Mouse (Mus musculus) hindbrain, embryonic 12.5 days (tissue): Measurements from ENCODE around the gene Gm11114. TPM values are rescaled to one million over a fixed set of nuclear protein-coding genes. Genes with fewer than 3 reads are reported as not detected.

Experiments
- ATAC-seq: fragments of 200-750 bp; cut with Nextera tagmentation; 2 replicates; pipeline ENCODE4 v1.8.0; 2017; ENCODE audit warnings: moderate TSS enrichment; ENCODE audit not compliant: low FRiP score
- H3K27ac ChIP-seq: fragments of 300-500 bp; sonication (generic); 2 replicates; pipeline ENCODE4 v1.5.1; 2016; ENCODE audit warnings: mild to moderate bottlenecking
- H3K27me3 ChIP-seq: fragments of 300-500 bp; sonication (generic); 2 replicates; pipeline ENCODE4 v1.6.1; 2016; ENCODE audit warnings: mild to moderate bottlenecking
- H3K36me3 ChIP-seq: fragments of 300-500 bp; sonication (generic); 2 replicates; pipeline ENCODE4 v1.6.1; 2016; ENCODE audit warnings: mild to moderate bottlenecking
- H3K4me1 ChIP-seq: fragments of 300-500 bp; sonication (generic); 2 replicates; pipeline ENCODE4 v1.6.1; 2016
- H3K4me2 ChIP-seq: fragments of 300-500 bp; sonication (generic); replicated peaks from 2 replicates; pipeline ENCODE4 v1.6.1; 2016; ENCODE audit warnings: mild to moderate bottlenecking
- H3K4me3 ChIP-seq: fragments of 300-500 bp; sonication (generic); 2 replicates; pipeline ENCODE4 v1.5.1; 2016; ENCODE audit warnings: mild to moderate bottlenecking
- H3K9ac ChIP-seq: fragments of 300-500 bp; sonication (generic); 2 replicates; pipeline ENCODE4 v1.6.1; 2016; ENCODE audit warnings: mild to moderate bottlenecking, moderate library complexity
- H3K9me3 ChIP-seq: fragments of 300-500 bp; sonication (generic); replicated peaks from 2 replicates; pipeline ENCODE4 v1.6.1; 2016; ENCODE audit warnings: mild to moderate bottlenecking
- WGBS: fragments of 180-500 bp; shearing (Covaris S2); methylation state at CpG from one replicate; pipeline ENCODE4 v1.1.7; 2016; 5-methylcytosine and 5-hydroxymethylcytosine counted together
- polyA plus RNA-seq: library from polyadenylated mRNA; unstranded; fragments of >200 nt; fragmentation: Nextera tagmentation; extraction: Ambion mirVana; gene quantifications from 2 replicates; pipeline ENCODE4 v1.2.1, GENCODE M21; 2016

Gene Gm11114
- not detected in 2 replicates for polyA plus RNA-seq

DNA sequence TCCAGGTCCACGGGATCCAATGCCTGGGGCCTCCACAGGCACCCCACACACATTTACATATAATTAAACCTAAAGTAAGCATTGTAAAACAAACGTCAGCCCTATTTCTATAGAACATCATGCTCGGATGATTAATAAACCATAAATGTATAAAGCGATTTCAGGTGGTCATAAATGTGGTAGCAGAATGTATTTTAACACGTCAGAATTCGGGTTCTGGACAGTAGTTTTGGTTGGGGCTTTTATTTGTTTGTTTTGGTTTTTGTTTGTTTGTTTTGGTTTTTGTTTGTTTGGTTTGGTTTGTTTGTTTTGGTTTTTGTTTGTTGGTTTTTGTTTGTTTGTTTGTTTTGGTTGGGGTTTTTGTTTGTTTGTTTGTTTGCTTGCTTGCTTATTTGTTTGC lies at the start of gene Gm11114:
Gene Gm11114, plus strand, starts transcription at position 301 of the 400 bp plus-strand sequence.
- no peak within 1 kb of the TSS for H3K9ac ChIP-seq
- 88% methylated on average over 6 of the region's 6 CpGs for WGBS
- no peak for ATAC-seq
- H3K9me3 ChIP-seq, result no peaks in the 10 kb centered on the region
- H3K27ac ChIP-seq, result no peak within 1 kb of the TSS
- no peak within 1 kb of the TSS for H3K4me3 ChIP-seq
- no peaks in the 10 kb centered on the region for H3K36me3 ChIP-seq
- no peak within 1 kb of the TSS for H3K4me2 ChIP-seq
- H3K27me3 ChIP-seq, result no peaks in the 10 kb centered on the region
- H3K4me1 ChIP-seq, result no peaks in the 10 kb centered on the region

DNA sequence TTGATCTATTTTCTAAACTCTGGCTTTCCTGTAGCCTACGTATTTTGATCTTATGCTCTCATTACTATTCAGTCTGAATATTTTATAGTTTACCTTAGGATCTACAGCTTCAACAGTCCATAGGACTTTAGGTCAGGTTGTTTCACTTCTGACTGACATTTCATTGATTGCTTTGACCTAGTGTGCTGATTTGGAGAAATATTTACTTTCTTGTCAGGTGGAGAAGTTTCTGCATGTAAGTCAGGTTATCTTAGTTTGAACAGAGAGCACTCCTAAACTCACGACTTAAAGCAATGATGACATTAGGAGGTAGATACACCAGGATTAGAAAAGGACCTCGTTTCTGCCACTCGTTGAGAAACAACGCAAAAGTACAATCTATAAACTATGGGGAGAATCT lies 45.7 kb upstream of the Gm11114 start:
- H3K27ac ChIP-seq, result no peak overlapping the region
- H3K4me2 ChIP-seq, result no peak overlapping the region
- H3K9ac ChIP-seq, result no peak overlapping the region
- no peaks in the 10 kb centered on the region for H3K27me3 ChIP-seq
- H3K9me3 ChIP-seq, result no peaks in the 10 kb centered on the region
- no peaks in the 10 kb centered on the region for H3K36me3 ChIP-seq
- WGBS, result 85% methylated on average over 5 of the region's 5 CpGs
- no peak overlapping the region for H3K4me3 ChIP-seq
- no peak for ATAC-seq
- no peaks in the 10 kb centered on the region for H3K4me1 ChIP-seq

GRCm38 (mm10) chr9:85274114-85274513 lies 38.5 kb upstream of the Gm11114 start:
- ATAC-seq, result no peak
- Histone ChIP-seq H3K36me3 (no peaks in the 10 kb centered on the region), H3K4me3 (no peak overlapping the region), H3K4me2 (no peak overlapping the region), H3K4me1 (no peaks in the 10 kb centered on the region), H3K27me3 (no peaks in the 10 kb centered on the region), H3K9ac (no peak overlapping the region), H3K9me3 (no peaks in the 10 kb centered on the region), H3K27ac (no peak overlapping the region)
- 77% methylated on average over 2 of the region's 2 CpGs for WGBS

DNA sequence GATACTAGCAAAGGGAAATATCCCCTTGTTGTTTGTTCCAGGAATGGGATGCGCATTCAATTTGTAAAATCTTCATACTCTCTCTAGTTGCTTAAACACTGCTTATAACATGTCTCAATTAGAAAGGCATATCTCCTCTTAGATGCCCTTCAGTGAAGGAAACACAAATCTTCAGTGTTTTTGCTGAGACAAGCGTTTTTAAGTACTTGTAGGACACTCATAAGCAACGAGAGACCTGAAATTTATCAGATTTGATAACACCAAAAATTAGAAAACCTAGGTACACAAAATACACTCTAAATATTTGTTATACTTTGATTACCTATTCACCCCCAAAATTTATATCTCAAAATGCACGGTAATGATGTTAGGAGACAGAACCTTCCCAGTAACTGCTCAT lies 9.7 kb upstream of the Gm11114 start:
- H3K27ac ChIP-seq, result no peak overlapping the region
- H3K4me3 ChIP-seq, result no peak overlapping the region
- H3K27me3 ChIP-seq, result no peaks in the 10 kb centered on the region
- no peak overlapping the region for H3K4me2 ChIP-seq
- WGBS, result 83% methylated on average over 4 of the region's 4 CpGs
- no peaks in the 10 kb centered on the region for H3K36me3 ChIP-seq
- no peak overlapping the region for H3K9ac ChIP-seq
- ATAC-seq, result no peak
- no peaks in the 10 kb centered on the region for H3K9me3 ChIP-seq
- H3K4me1 ChIP-seq, result no peaks in the 10 kb centered on the region

DNA sequence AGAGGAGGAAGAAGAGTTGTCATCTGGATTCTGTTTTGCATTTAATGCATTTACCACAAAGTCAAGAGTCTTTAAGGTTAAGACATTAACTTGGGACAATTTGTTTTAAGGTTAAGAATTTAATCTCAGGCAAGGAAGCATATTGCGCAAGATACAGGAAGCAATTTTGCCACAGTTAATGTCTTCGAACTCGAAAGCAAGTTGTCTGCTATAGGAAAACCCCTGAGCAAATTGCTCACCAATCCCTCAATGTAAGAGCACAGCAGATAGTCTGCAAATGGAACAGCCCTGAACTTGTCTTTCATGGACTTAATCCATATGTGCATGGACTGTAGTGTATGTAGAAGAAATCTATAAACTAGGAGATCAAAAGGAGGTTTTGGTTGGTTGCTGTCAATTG lies 9.2 kb upstream of the Gm11114 start:
- Histone ChIP-seq H3K4me1 (no peaks in the 10 kb centered on the region), H3K27me3 (no peaks in the 10 kb centered on the region), H3K9ac (no peak overlapping the region), H3K36me3 (no peaks in the 10 kb centered on the region), H3K9me3 (no peaks in the 10 kb centered on the region), H3K27ac (no peak overlapping the region), H3K4me2 (no peak overlapping the region), H3K4me3 (no peak overlapping the region)
- WGBS, result 96% methylated on average over 3 of the region's 3 CpGs
- no peak for ATAC-seq

- no peak overlapping the region for H3K9ac ChIP-seq
- 37% methylated on average over 1 of the region's 1 CpGs for WGBS
- no peak overlapping the region for H3K4me2 ChIP-seq
- peaks cover 3% of the 10 kb centered on the region; the same call in 1 of the 2 replicates for H3K4me1 ChIP-seq
- H3K9me3 ChIP-seq, result no peaks in the 10 kb centered on the region
- ATAC-seq, result no peak
- H3K36me3 ChIP-seq, result no peaks in the 10 kb centered on the region
- H3K4me3 ChIP-seq, result no peak overlapping the region
- no peaks in the 10 kb centered on the region for H3K27me3 ChIP-seq
- no peak overlapping the region for H3K27ac ChIP-seq
These were observed 3.5 kb downstream of the Gm11114 start for GRCm38 (mm10) chr9:85316122-85316521.

DNA sequence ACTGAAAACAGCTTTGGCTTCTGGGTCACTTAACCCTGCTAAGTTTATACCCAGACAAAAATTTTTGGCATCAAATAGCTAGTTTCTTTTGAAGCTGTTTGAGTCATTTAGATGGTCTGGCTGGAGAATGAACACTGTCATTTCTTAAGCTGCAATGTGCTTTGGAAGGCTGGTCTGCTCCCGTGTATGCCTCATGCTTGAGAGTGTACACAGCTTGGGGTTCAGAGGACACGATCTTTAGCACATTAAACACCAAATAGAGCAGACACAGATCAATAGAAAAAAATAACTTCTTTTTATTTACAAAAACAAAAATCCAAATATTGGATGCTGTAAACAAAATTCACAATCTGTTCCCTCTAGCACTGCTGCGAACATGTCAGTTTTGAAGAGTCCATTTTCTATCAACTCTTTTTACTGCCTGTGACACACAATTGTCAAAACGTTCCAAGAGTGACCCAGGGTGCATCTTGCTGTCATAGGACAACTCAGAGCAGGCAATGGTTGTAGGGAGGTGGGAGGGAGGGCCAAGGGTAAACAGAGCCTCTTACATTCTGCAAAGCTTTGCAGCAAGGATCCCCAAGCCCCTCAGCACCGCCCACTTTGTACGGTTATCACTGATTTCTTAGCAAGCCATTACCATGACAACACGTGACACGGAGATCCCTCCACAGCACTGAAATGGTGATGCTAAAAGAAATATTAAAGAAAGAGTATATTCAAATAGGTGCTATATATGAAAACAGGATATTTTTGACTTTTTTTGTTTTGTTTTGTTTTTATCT lies 7.8 kb downstream of the Gm11114 start:
- Histone ChIP-seq H3K9me3 (no peaks in the 10 kb centered on the region), H3K4me2 (no peak overlapping the region), H3K4me3 (no peak overlapping the region), H3K27me3 (peaks cover 6% of the 10 kb centered on the region; the same call in 1 of the 2 replicates), H3K27ac (no peak overlapping the region), H3K4me1 (peaks cover 6% of the 10 kb centered on the region; the same call in 1 of the 2 replicates), H3K36me3 (no peaks in the 10 kb centered on the region), H3K9ac (no peak overlapping the region)
- ATAC-seq, result peak; percentile 80; the same call in 1 of the 2 replicates
- 56% methylated on average over 8 of the region's 8 CpGs for WGBS

- H3K4me3 ChIP-seq, result peak overlapping the region; percentile 57; the same call in 1 of the 2 replicates
These were observed 11.7 kb downstream of the Gm11114 start for GRCm38 (mm10) chr9:85324158-85324875.

GRCm38 (mm10) chr9:85325201-85325868 lies 12.8 kb downstream of the Gm11114 start:
- no peak overlapping the region for H3K9ac ChIP-seq
- peak overlapping the region; percentile 84 for H3K4me2 ChIP-seq
- 47% methylated on average over 17 of the region's 17 CpGs for WGBS
- no peaks in the 10 kb centered on the region for H3K36me3 ChIP-seq
- no peak for ATAC-seq
- peak overlapping the region; percentile 57 for H3K4me3 ChIP-seq
- H3K27ac ChIP-seq, result no peak overlapping the region
- no peaks in the 10 kb centered on the region for H3K9me3 ChIP-seq
- H3K4me1 ChIP-seq, result peaks cover 14% of the 10 kb centered on the region
- H3K27me3 ChIP-seq, result peaks cover 17% of the 10 kb centered on the region

More at GRCm38 (mm10) chr9:85324158-85324875, 11.7 kb downstream of the Gm11114 start:
- Histone ChIP-seq H3K27ac (no peak overlapping the region), H3K36me3 (no peaks in the 10 kb centered on the region), H3K4me2 (peak overlapping the region; percentile 84), H3K27me3 (peaks cover 17% of the 10 kb centered on the region), H3K4me1 (peaks cover 15% of the 10 kb centered on the region), H3K9me3 (no peaks in the 10 kb centered on the region), H3K9ac (no peak overlapping the region)
- 82% methylated on average over 11 of the region's 11 CpGs for WGBS
- ATAC-seq, result no peak

- 2% methylated on average over 62 of the region's 88 CpGs for WGBS
- peak overlapping the region; percentile 65 for H3K9ac ChIP-seq
- peak overlapping the region; percentile 84 for H3K4me2 ChIP-seq
- H3K9me3 ChIP-seq, result no peaks in the 10 kb centered on the region
- ATAC-seq, result peak; percentile 58
- H3K27me3 ChIP-seq, result peaks cover 17% of the 10 kb centered on the region
- H3K27ac ChIP-seq, result peak overlapping the region; percentile 69
- no peaks in the 10 kb centered on the region for H3K36me3 ChIP-seq
- peaks cover 11% of the 10 kb centered on the region; the same call in 1 of the 2 replicates for H3K4me1 ChIP-seq
- H3K4me3 ChIP-seq, result peak overlapping the region; percentile 57
These were observed 14.0 kb downstream of the Gm11114 start for GRCm38 (mm10) chr9:85326292-85327241.
